Mouse (Mus musculus) midbrain, embryonic 15.5 days (tissue): Measurements from ENCODE around the gene Fbp2. TPM values are rescaled to one million over a fixed set of nuclear protein-coding genes. Genes with fewer than 3 reads are reported as not detected.

ENCODE experiments used
- ATAC-seq: fragments of 200-750 bp; cut with Nextera tagmentation; replicated peaks from 2 replicates; pipeline ENCODE4 v1.8.0; 2017; ENCODE audit warnings: moderate TSS enrichment
- H3K27ac ChIP-seq: fragments of 300-500 bp; sonication (generic); 2 replicates; pipeline ENCODE4 v1.5.1; 2015; ENCODE audit warnings: mild to moderate bottlenecking, inconsistent platforms
- H3K27me3 ChIP-seq: fragments of 300-500 bp; sonication (generic); replicated peaks from 2 replicates; pipeline ENCODE4 v1.6.1; 2015; ENCODE audit warnings: inconsistent platforms
- H3K36me3 ChIP-seq: fragments of 300-500 bp; sonication (generic); replicated peaks from 2 replicates; pipeline ENCODE4 v1.6.1; 2015; ENCODE audit warnings: inconsistent platforms
- H3K4me1 ChIP-seq: fragments of 300-500 bp; sonication (generic); 2 replicates; pipeline ENCODE4 v1.6.1; 2015; ENCODE audit warnings: inconsistent platforms
- H3K4me2 ChIP-seq: fragments of 300-500 bp; sonication (generic); 2 replicates; pipeline ENCODE4 v1.6.1; 2015; ENCODE audit warnings: inconsistent platforms, mild to moderate bottlenecking, moderate library complexity
- H3K4me3 ChIP-seq: fragments of 300-500 bp; sonication (generic); 2 replicates; pipeline ENCODE4 v1.5.1; 2015; ENCODE audit warnings: mild to moderate bottlenecking, inconsistent platforms
- H3K9ac ChIP-seq: fragments of 300-500 bp; sonication (generic); 2 replicates; pipeline ENCODE4 v1.6.1; 2015; ENCODE audit warnings: mild to moderate bottlenecking, inconsistent platforms
- H3K9me3 ChIP-seq: fragments of 300-500 bp; sonication (generic); 2 replicates; pipeline ENCODE4 v1.6.1; 2016; ENCODE audit warnings: inconsistent platforms
- WGBS: fragments of 180-500 bp; shearing (Covaris S2); methylation state at CpG from one replicate; pipeline ENCODE4 v1.1.7; 2015; ENCODE audit warnings: mixed read lengths; 5-methylcytosine and 5-hydroxymethylcytosine counted together
- polyA plus RNA-seq: library from polyadenylated mRNA; unstranded; fragments of >200 nt; fragmentation: Nextera tagmentation; extraction: Ambion mirVana; gene quantifications from 2 replicates; pipeline ENCODE4 v1.2.1, GENCODE M21; 2015

Gene Fbp2
- 1.1 and 1.3 TPM in 2 replicates for polyA plus RNA-seq

DNA sequence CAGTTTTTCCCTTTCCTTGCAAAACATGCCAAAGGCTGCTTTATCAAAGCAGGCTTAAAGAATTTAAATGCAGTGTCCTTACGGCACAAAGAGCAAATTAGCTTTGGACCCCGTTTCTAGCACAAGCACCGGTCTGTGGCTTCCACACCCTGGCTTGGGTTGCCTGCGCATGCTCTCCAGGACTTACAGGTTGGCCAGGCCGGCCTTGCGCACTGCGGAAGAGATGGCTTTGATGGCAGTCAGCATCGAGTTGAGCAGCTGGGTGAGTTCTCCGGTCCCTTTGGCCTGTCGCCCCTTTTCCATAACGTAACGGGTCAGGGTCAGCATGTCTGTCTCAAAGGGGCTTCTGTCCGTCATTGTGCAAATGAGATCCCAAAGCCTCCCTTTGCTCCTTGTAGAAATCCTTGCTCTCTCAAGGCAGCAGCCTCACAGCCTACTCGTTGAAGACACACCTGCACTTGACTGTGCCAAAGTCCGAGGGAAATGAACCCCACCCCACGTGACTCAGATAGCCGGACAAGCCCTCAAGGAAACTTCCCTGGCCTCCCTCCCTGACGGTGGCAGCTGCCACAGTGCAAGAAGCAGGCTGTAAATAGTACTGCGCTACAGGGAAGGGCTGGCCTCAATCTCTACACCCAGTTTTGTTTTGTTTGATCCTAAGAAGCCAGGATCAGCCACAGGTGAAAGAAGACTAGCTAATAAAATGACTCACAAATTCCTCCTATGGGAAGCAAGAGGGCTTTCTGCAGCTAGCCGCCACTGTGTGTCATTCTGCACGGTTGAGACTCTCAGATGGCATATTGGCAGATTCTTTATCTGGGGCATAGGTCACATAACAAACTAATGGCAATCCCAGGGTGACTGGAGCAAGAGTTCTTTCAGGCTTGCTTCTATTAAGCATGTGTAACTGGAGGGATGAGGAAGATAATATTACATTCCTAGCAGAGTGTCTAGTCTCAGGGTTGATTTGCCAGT lies at the start of gene Fbp2:
TSS of gene Fbp2 (minus strand) at position 482 of the 975 bp plus-strand sequence.
- Histone ChIP-seq H3K27me3 (no peaks in the 10 kb centered on the region), H3K9me3 (no peaks in the 10 kb centered on the region), H3K4me3 (no peak within 1 kb of the TSS), H3K36me3 (no peaks in the 10 kb centered on the region), H3K9ac (no peak within 1 kb of the TSS), H3K4me1 (no peaks in the 10 kb centered on the region), H3K4me2 (no peak within 1 kb of the TSS), H3K27ac (no peak within 1 kb of the TSS)
- ATAC-seq = no peak
- 78% methylated on average over 21 of the region's 21 CpGs for WGBS

DNA sequence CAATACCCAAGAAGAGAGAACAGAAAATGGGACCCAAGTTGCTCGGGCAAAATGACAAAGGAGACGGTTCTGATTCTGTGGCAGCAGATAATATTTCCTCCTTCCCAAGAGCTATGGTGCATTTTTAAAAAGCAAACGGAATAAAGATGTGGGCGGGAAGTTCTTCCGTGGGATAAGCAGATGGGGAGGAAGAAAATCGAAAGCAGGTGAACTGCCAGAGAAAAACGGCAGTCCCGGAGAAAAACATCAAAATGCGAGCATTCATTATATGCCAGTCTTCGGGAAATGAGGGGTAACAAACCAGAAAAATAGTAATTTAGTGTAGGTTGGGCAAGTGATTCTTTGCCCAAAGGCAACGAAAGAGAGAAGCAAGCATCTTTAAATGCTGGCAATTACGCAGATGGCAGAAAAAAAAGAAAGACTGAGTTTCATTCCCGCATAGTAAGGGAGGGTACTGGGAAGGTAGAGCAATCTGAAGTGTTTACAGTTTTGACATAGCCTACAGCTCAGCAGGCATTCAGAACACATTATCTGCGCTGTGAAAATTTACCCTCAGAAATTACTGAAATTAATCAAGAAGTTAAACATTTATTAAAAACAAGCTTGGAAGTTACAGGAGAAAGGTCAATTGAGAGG lies 49.4 kb upstream of the Fbp2 start:
- Histone ChIP-seq H3K36me3 (no peaks in the 10 kb centered on the region), H3K9ac (no peak overlapping the region), H3K27me3 (no peaks in the 10 kb centered on the region), H3K4me1 (no peaks in the 10 kb centered on the region), H3K9me3 (no peaks in the 10 kb centered on the region), H3K4me3 (no peak overlapping the region), H3K4me2 (no peak overlapping the region), H3K27ac (no peak overlapping the region)
- WGBS = 77% methylated on average over 14 of the region's 14 CpGs
- ATAC-seq = no peak

DNA sequence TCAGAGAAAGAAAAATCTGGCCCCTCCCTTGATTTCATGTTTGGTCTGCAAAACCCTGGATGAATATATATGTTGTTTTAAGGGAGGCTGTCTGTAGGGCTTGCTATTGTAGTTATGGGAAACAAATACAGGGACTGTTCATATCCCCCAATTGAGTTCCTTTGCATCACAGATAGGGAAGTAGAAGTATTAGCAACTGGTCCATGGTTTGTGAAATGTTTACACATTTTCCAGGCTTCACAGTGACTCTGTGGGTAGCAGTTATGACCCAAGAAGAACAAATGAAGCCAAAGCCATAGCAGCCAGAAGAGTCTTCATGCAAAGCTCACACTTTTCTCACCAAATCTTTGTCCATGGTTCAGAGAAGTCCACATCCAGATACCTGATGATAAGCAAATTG lies 42.9 kb upstream of the Fbp2 start:
- Histone ChIP-seq H3K9ac (no peak overlapping the region), H3K4me2 (no peak overlapping the region), H3K27me3 (no peaks in the 10 kb centered on the region), H3K27ac (no peak overlapping the region), H3K36me3 (no peaks in the 10 kb centered on the region), H3K4me3 (no peak overlapping the region), H3K4me1 (no peaks in the 10 kb centered on the region), H3K9me3 (no peaks in the 10 kb centered on the region)
- no peak for ATAC-seq

DNA sequence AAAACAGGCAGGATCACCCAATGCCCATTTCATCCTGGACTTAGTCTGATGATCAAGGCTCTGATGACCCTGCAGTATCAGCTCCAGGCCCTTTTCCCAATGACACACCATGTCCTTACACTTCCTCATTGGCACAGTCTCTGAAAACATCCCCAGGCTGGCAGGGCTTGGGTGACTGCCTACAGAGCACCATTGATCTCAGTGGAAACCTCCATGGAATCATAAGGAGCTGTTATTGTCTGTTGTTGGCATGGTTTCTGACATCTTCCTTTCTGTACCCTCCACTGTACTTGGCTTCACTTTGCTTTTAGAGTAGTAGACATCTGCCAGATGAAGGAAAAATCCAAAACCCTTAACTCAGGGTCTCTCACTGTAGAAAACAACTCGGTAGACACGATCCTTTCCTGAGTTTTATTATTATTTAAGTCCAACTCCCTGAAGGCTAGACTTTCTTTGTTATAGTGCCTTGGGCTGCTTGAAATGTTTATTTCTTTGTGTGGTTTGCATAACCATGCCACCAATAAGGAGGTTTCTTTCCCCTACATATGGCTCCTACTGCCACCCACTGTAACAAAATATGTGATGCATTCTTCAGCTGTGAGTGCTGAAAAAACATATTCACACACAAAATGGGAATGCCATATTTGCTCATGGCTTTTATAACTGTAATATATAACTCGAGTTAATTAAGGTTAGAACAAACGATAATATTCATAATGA lies 39.9 kb upstream of the Fbp2 start:
- Histone ChIP-seq H3K4me3 (no peak overlapping the region), H3K4me2 (no peak overlapping the region), H3K4me1 (no peaks in the 10 kb centered on the region), H3K9me3 (no peaks in the 10 kb centered on the region), H3K36me3 (no peaks in the 10 kb centered on the region), H3K27ac (no peak overlapping the region), H3K9ac (no peak overlapping the region), H3K27me3 (no peaks in the 10 kb centered on the region)
- WGBS = 92% methylated on average over 4 of the region's 4 CpGs
- ATAC-seq = no peak

DNA sequence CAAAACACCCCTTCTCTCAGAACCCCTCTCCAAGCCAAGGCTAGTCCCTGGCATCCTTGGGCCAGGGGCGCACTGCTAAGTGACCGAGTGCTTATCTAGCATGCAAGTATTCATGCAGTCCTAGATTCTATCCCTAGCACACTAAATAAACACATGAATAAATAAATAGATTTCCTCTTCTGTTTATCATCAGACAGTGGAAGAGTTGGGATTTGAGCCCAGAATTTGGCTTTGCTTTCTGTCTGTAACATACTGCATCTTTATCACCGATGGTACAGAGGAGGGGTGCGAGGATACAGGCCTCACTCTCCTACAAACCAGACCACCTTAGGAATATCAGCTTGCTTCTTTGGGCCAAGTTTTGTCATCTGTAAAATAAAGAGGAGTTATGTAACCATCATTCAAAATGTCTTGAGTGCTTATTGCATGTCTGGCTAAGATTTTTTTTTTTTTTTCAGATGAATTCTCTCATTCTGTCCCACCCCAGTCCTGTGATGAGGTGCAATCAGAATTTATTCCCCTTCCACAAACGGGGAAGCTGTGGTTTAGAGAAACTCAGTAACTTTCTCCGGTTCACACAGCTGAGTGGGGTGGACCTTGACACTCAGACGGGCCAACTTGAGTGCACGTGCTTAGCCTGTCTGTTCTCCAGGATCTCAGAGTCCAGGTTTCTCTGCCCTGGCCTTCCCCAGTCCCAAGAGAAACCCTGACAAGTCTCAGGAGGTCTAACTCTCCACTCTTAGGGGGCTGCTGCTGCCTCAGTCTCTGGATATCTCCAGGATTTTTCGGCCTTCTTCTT lies 35.0 kb upstream of the Fbp2 start:
- H3K36me3 ChIP-seq = no peaks in the 10 kb centered on the region
- no peak for ATAC-seq
- no peak overlapping the region for H3K4me3 ChIP-seq
- 86% methylated on average over 9 of the region's 9 CpGs for WGBS
- no peaks in the 10 kb centered on the region for H3K9me3 ChIP-seq
- H3K27ac ChIP-seq = no peak overlapping the region
- H3K9ac ChIP-seq = no peak overlapping the region
- H3K4me2 ChIP-seq = no peak overlapping the region
- H3K27me3 ChIP-seq = peaks cover 14% of the 10 kb centered on the region
- no peaks in the 10 kb centered on the region; the same call in 1 of the 2 replicates for H3K4me1 ChIP-seq

DNA sequence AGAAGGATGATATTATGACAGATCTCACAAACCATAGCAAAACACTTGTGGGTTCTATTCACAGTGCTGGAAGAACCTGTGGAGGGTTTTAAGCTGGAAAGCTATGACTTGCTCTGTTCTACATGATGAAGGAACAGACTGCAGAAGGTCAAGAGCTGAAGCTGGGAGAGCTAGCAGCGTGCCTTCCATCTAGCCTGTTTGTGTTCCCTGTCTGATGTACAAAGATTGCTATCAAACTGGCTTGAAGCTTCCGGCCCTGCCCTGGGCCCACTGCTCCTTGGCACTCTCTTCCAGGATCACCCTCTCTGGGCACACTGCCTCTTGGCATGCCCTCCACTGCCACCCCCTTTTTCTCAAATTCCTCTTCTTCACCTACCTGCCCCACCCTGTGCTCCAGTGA lies 31.1 kb upstream of the Fbp2 start:
- Histone ChIP-seq H3K27me3 (peaks cover 26% of the 10 kb centered on the region), H3K4me2 (no peak overlapping the region), H3K4me3 (no peak overlapping the region), H3K9ac (no peak overlapping the region), H3K9me3 (no peaks in the 10 kb centered on the region), H3K4me1 (peaks cover 9% of the 10 kb centered on the region; the same call in 1 of the 2 replicates), H3K27ac (no peak overlapping the region), H3K36me3 (no peaks in the 10 kb centered on the region)
- 80% methylated on average over 2 of the region's 2 CpGs for WGBS
- ATAC-seq = no peak

DNA sequence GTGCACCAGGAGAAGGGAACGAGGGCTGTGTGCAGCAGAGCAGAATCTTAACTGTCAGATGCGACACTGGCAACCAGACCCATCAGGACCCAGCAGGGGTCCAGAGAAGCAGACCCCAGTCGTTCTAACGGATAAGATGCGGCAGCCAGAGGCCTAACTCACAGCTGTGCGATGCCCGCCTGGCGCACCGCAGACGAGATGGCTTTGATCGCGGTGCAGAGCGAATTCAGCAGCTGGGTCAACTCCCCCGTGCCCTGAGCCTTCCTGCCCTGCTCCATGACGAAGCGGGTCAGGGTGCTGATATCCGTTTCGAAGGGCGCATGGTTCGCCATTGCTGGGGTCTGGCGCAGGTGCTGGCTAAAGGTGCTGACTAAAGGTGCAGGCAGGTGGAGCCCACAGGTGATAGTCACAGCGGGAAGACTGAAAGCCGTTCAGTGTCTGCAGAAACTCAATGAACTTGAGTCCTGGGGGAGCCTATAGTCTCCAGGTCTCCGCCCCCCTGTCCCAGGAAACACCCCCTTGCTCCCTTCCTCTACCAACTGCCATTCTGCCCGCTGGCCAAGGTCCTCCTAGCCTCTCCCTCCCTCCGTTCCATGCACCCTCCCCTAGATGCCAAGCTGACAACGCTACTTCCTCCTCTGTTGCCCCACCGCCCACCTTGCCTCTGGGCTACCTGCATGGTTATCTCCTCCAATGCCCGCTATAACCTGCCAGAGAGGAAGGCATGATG lies 29.7 kb upstream of the Fbp2 start, which contains the start of gene Fbp1:
TSS of gene Fbp1 (minus strand) at position 571 of the 730 bp plus-strand sequence.
- Histone ChIP-seq H3K4me3 (peak within 1 kb of the TSS; percentile 30), H3K9ac (no peak within 1 kb of the TSS), H3K27ac (no peak within 1 kb of the TSS), H3K4me1 (peaks cover 9% of the 10 kb centered on the region; the same call in 1 of the 2 replicates), H3K36me3 (no peaks in the 10 kb centered on the region), H3K9me3 (no peaks in the 10 kb centered on the region), H3K4me2 (peak within 1 kb of the TSS; percentile 52), H3K27me3 (peaks cover 26% of the 10 kb centered on the region)
- WGBS = 4% methylated on average over 29 of the region's 29 CpGs
- ATAC-seq = peak; percentile 73

DNA sequence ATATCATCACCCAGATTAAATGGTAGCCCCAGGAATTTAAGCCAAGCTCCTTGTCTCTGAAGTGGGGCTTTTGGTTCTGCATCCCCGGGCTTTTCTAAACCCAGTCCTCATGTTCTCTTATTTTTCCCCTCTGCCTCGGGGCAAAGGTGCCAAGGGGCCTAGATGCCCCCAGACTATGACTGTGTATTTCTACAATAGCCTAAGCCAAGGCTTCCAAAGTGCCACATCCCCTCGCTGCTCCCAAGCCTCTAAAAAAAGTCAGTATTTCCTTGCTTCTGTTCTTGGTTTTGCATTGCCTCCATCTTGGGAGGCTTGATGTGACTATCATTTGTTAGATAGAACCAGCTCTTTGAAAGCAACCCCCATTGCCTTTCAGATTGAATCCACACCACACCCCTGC lies 26.3 kb upstream of the Fbp2 start:
- Histone ChIP-seq H3K27me3 (peaks cover 23% of the 10 kb centered on the region), H3K9me3 (no peaks in the 10 kb centered on the region), H3K36me3 (no peaks in the 10 kb centered on the region), H3K4me2 (no peak overlapping the region), H3K4me3 (no peak overlapping the region), H3K27ac (no peak overlapping the region), H3K9ac (no peak overlapping the region), H3K4me1 (peaks cover 9% of the 10 kb centered on the region; the same call in 1 of the 2 replicates)
- no peak for ATAC-seq
- WGBS = 90% methylated on average over 3 of the region's 3 CpGs

DNA sequence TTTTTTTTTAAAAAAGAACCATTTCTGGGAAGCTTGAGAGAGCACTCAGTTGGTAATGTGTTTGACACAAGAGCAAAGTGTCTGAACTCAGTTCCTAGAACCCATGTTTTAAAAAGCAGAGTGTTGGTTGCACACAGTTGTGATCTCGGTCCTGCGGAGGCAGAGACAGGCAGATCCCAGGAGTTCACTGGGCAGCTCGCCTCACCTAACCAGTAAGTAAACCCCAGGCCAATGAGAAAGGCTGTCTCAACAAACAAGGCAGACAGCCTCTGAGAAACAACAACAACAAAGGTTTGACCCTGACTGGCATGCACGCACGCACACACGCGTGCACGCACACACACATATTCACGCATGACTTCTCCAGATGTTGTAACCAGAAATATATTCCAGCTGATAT lies 25.7 kb upstream of the Fbp2 start:
- no peak overlapping the region for H3K27ac ChIP-seq
- WGBS = 94% methylated on average over 9 of the region's 9 CpGs
- no peaks in the 10 kb centered on the region for H3K9me3 ChIP-seq
- peaks cover 9% of the 10 kb centered on the region; the same call in 1 of the 2 replicates for H3K4me1 ChIP-seq
- no peak overlapping the region for H3K4me2 ChIP-seq
- H3K9ac ChIP-seq = no peak overlapping the region
- H3K36me3 ChIP-seq = no peaks in the 10 kb centered on the region
- peaks cover 17% of the 10 kb centered on the region for H3K27me3 ChIP-seq
- H3K4me3 ChIP-seq = no peak overlapping the region
- ATAC-seq = no peak

DNA sequence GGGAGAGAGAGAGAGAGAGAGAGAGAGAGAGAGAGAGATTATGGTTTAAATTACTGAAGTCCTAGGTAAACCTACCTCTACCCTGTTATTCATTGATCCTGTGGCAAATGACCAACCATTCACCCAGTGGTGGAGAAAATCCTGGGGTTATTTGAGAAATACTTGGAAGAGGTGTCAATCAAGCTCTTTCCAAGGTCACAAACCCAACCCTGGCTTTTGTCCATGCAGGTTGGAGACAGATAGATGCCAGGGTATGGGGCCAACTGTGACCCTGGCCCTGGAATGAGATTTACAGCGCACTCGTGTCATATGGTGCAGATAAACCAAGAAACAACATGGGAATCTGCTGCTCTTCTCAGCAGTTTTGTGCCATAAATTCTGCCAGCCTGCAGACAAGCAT lies 25.2 kb upstream of the Fbp2 start:
- Histone ChIP-seq H3K9me3 (no peaks in the 10 kb centered on the region), H3K4me2 (no peak overlapping the region), H3K27ac (no peak overlapping the region), H3K4me1 (peaks cover 9% of the 10 kb centered on the region; the same call in 1 of the 2 replicates), H3K36me3 (no peaks in the 10 kb centered on the region), H3K27me3 (peaks cover 14% of the 10 kb centered on the region), H3K4me3 (no peak overlapping the region), H3K9ac (no peak overlapping the region)
- no peak for ATAC-seq
- WGBS = 82% methylated on average over 2 of the region's 2 CpGs

DNA sequence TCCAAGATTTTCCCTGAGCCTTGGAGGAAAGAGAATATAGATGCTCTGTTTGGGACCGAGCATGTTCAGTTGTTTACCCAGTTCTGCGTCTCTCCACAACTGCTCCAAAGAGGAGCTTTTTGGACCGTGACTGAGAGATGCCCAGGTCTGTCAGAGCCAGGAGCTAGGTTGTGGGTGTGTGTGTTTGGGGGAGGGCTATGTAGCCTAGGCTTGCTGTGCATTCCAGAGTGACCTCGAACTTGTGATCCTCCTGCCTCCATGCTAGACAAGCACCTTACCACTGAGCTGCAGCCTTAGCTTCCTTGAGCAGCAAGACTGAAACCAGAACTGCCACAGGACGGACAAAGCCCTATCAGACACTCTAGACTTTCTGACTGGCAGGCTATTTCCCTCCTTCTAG lies 24.6 kb upstream of the Fbp2 start:
- no peak overlapping the region for H3K4me2 ChIP-seq
- H3K27ac ChIP-seq = no peak overlapping the region
- no peak for ATAC-seq
- H3K4me1 ChIP-seq = peaks cover 5% of the 10 kb centered on the region; the same call in 1 of the 2 replicates
- no peak overlapping the region for H3K4me3 ChIP-seq
- H3K9me3 ChIP-seq = no peaks in the 10 kb centered on the region
- peaks cover 8% of the 10 kb centered on the region for H3K27me3 ChIP-seq
- 83% methylated on average over 5 of the region's 5 CpGs for WGBS
- no peaks in the 10 kb centered on the region for H3K36me3 ChIP-seq
- no peak overlapping the region for H3K9ac ChIP-seq
